Mouse (Mus musculus) lung, postnatal 0 days (tissue): ENCODE results near the gene Snx9. TPM values are rescaled to one million over a fixed set of nuclear protein-coding genes. Genes with fewer than 3 reads are reported as not detected.

Experiments used
- ATAC-seq: fragments of 200-750 bp; cut with Nextera tagmentation; 2 replicates; pipeline ENCODE4 v1.8.0; 2017; ENCODE audit warnings: moderate library complexity
- DNase-seq: peaks from one replicate; pipeline ENCODE4 v3.0.0-alpha.2; 2016; ENCODE audit warnings: low spot score
- H3K27ac ChIP-seq: fragments of 300-500 bp; sonication (generic); 2 replicates; pipeline ENCODE4 v1.5.1; 2014; ENCODE audit warnings: antibody characterized with exemption, mild to moderate bottlenecking, low read length, mixed read lengths
- H3K27me3 ChIP-seq: fragments of 300-500 bp; sonication (generic); replicated peaks from 2 replicates; pipeline ENCODE4 v1.6.1; 2014; ENCODE audit warnings: low read length, mixed read lengths; ENCODE audit not compliant: insufficient read depth
- H3K36me3 ChIP-seq: fragments of 300-500 bp; sonication (generic); 2 replicates; pipeline ENCODE4 v1.6.1; 2014; ENCODE audit warnings: low read length, mixed read lengths; ENCODE audit not compliant: insufficient read depth
- H3K4me1 ChIP-seq: fragments of 300-500 bp; sonication (generic); 2 replicates; pipeline ENCODE4 v1.6.1; 2014; ENCODE audit warnings: antibody characterized with exemption, low read depth, low read length, mixed read lengths; ENCODE audit not compliant: insufficient read depth
- H3K4me2 ChIP-seq: fragments of 300-500 bp; sonication (generic); replicated peaks from 2 replicates; pipeline ENCODE4 v1.6.1; 2014; ENCODE audit warnings: low read depth, mild to moderate bottlenecking, low read length, moderate library complexity, mixed read lengths
- H3K4me3 ChIP-seq: fragments of 300-500 bp; sonication (generic); 2 replicates; pipeline ENCODE4 v1.5.1; 2014; ENCODE audit warnings: low read depth, low read length
- H3K9ac ChIP-seq: fragments of 300-500 bp; sonication (generic); replicated peaks from 2 replicates; pipeline ENCODE4 v1.6.1; 2014; ENCODE audit warnings: low read depth, mild to moderate bottlenecking
- H3K9me3 ChIP-seq: fragments of 300-500 bp; sonication (generic); 2 replicates; pipeline ENCODE4 v1.6.1; 2016; ENCODE audit warnings: low read length, mixed read lengths
- CTCF ChIP-seq: IDR thresholded peaks from 2 replicates; pipeline ENCODE4 v1.5.1; 2016; ENCODE audit warnings: antibody characterized with exemption, mild to moderate bottlenecking
- EP300 ChIP-seq: IDR thresholded peaks from 2 replicates; pipeline ENCODE4 v1.6.1; 2016; ENCODE audit warnings: antibody characterized with exemption, mild to moderate bottlenecking, control low read depth
- WGBS: fragments of 180-500 bp; shearing (Covaris S2); extraction: QIAGEN DNeasy Blood & Tissue Kit; methylation state at CpG from one replicate; pipeline ENCODE4 v1.1.7; 2014; 5-methylcytosine and 5-hydroxymethylcytosine counted together
- polyA plus RNA-seq: library from polyadenylated mRNA; unstranded; fragments of >200 nt; fragmentation: Nextera tagmentation; extraction: Ambion mirVana; gene quantifications from 2 replicates; pipeline ENCODE4 v1.2.1, GENCODE M21; 2015

Gene Snx9
- polyA plus RNA-seq, 1 experiment from 2014 or later = 26.3 TPM

- DNase-seq (no peak), ATAC-seq (peak; percentile 11; the same call in 1 of the 2 replicates)
- Histone ChIP-seq H3K27ac (no peak overlapping the region), H3K4me3 (no peak overlapping the region), H3K36me3 (no peaks in the 10 kb centered on the region), H3K27me3 (no peaks in the 10 kb centered on the region), H3K9ac (no peak overlapping the region), H3K4me2 (no peak overlapping the region), H3K9me3 (no peaks in the 10 kb centered on the region), H3K4me1 (no peaks in the 10 kb centered on the region)
- TF ChIP-seq CTCF (no peak), EP300 (no peak)
- WGBS = 29% methylated on average over 9 of the region's 9 CpGs
These were observed 124.1 kb downstream of the Snx9 start for GRCm38 (mm10) chr17:5965084-5965781.

- no peak overlapping the region for H3K4me3 ChIP-seq
- TF ChIP-seq EP300 (no peak), CTCF (no peak)
- WGBS = 89% methylated on average over 5 of the region's 5 CpGs
These were observed 125.6 kb downstream of the Snx9 start for GRCm38 (mm10) chr17:5966706-5967105.

GRCm38 (mm10) chr17:5968562-5968961 lies 127.4 kb downstream of the Snx9 start:
- TF ChIP-seq CTCF (no peak), EP300 (no peak)
- peak; percentile 71 for DNase-seq
- H3K4me2 ChIP-seq = no peak overlapping the region
- no peak overlapping the region for H3K9ac ChIP-seq
- H3K4me1 ChIP-seq = no peaks in the 10 kb centered on the region
- 63% methylated on average over 6 of the region's 6 CpGs for WGBS
- no peaks in the 10 kb centered on the region for H3K27me3 ChIP-seq
- H3K9me3 ChIP-seq = no peaks in the 10 kb centered on the region
- no peak overlapping the region for H3K4me3 ChIP-seq
- no peaks in the 10 kb centered on the region for H3K36me3 ChIP-seq
- no peak overlapping the region for H3K27ac ChIP-seq
- ATAC-seq = peak; percentile 69

More at GRCm38 (mm10) chr17:5966706-5967105, 125.6 kb downstream of the Snx9 start:
- Histone ChIP-seq H3K9me3 (no peaks in the 10 kb centered on the region), H3K27ac (no peak overlapping the region), H3K9ac (no peak overlapping the region), H3K4me1 (no peaks in the 10 kb centered on the region), H3K36me3 (no peaks in the 10 kb centered on the region), H3K4me2 (no peak overlapping the region), H3K27me3 (no peaks in the 10 kb centered on the region)
- ATAC-seq = no peak
- DNase-seq = no peak

GRCm38 (mm10) chr17:5969246-5969645 lies 128.1 kb downstream of the Snx9 start:
- Histone ChIP-seq H3K36me3 (no peaks in the 10 kb centered on the region), H3K9ac (no peak overlapping the region), H3K27ac (no peak overlapping the region), H3K27me3 (no peaks in the 10 kb centered on the region), H3K4me2 (no peak overlapping the region), H3K9me3 (no peaks in the 10 kb centered on the region), H3K4me1 (no peaks in the 10 kb centered on the region), H3K4me3 (no peak overlapping the region)
- DNase-seq = no peak
- TF ChIP-seq EP300 = no peak
- TF ChIP-seq CTCF = no peak
- WGBS = 49% methylated on average over 3 of the region's 3 CpGs
- ATAC-seq = peak; percentile 23; the same call in 1 of the 2 replicates

GRCm38 (mm10) chr17:5970298-5970821 lies 129.2 kb downstream of the Snx9 start:
- no peak overlapping the region for H3K4me2 ChIP-seq
- no peak overlapping the region for H3K27ac ChIP-seq
- DNase-seq = peak; percentile 40
- no peak overlapping the region for H3K4me3 ChIP-seq
- peak; percentile 55 for ATAC-seq
- H3K9ac ChIP-seq = no peak overlapping the region
- H3K36me3 ChIP-seq = no peaks in the 10 kb centered on the region
- TF ChIP-seq EP300 = 0 out of 2 replicates have a peak, but pooled peaks have one; percentile 25
- no peak for TF ChIP-seq CTCF
- 51% methylated on average over 5 of the region's 5 CpGs for WGBS
- H3K27me3 ChIP-seq = no peaks in the 10 kb centered on the region
- H3K4me1 ChIP-seq = no peaks in the 10 kb centered on the region
- H3K9me3 ChIP-seq = no peaks in the 10 kb centered on the region

- Histone ChIP-seq H3K27ac (no peak overlapping the region), H3K9ac (no peak overlapping the region), H3K27me3 (no peaks in the 10 kb centered on the region), H3K4me1 (peaks cover 17% of the 10 kb centered on the region; the same call in 1 of the 2 replicates), H3K9me3 (no peaks in the 10 kb centered on the region), H3K36me3 (no peaks in the 10 kb centered on the region), H3K4me2 (no peak overlapping the region), H3K4me3 (no peak overlapping the region)
- TF ChIP-seq CTCF (no peak), EP300 (no peak)
- 65% methylated on average over 8 of the region's 8 CpGs for WGBS
- DNase-seq = no peak
- no peak for ATAC-seq
These were observed 132.4 kb downstream of the Snx9 start for GRCm38 (mm10) chr17:5973536-5973935.
